Mouse (Mus musculus) mature B cell (primary cell): ENCODE results near the gene Gatad2b.
"Not testable (repeated sequence)": the region's sequence is repeated elsewhere in the genome, so short reads cannot be mapped to it uniquely, and the experiment has no call there.

Experiments used
- in situ Hi-C: fragments of 300-500 bp; cut with MboI; formaldehyde crosslinking; loops from 2 replicates; pipeline ENCODE4 v1.14.3; 2019

Gene Gatad2b

GRCm38 (mm10) chr3:90313367-90313766 is 20.4 kb downstream of the Gatad2b start:
- in situ Hi-C loops, result no loop called here

- in situ Hi-C loops, result no loop called here
Observed at GRCm38 (mm10) chr3:90314241-90314640, 21.3 kb downstream of the Gatad2b start.

DNA sequence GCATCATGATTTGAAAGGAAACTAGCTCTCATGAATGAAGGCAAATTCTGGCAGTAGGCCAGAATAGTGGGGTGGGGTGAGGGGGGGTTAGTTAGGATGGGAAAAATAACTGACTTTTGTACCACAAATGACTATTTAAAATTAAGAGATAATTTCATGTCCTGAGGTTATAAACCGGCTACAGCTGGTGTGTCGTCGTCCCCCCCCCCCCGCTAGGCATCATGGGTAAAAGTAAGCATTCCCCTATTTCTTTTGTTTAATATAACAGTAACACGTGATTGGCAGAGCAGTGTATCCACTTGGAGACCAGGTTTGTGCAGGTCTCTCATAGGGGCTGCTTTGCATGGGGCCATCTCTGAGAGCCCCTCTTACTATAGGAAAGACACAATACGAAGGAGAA is 29.3 kb downstream of the Gatad2b start:
- in situ Hi-C loops, result no loop called here

DNA sequence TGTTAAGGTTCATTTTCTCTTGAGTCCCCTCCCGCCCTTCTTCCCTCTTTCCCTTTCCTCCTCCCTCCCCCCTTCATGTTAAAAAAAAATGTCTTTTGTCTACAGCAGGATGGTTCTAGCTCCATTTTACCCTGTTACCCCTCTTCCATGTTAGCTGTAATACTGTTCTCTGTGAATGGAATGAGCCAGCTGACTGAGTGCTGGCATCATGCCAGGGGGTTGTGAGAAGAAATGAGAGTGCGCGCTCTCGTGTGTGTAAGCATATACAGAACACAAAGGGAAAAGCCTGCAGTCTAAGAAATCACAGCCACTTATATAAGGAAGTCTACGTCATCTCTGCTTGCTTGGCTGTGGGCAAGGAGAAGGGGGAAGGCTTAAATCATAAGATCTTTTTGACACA is 30.1 kb downstream of the Gatad2b start:
- in situ Hi-C loops, result no loop called here

DNA sequence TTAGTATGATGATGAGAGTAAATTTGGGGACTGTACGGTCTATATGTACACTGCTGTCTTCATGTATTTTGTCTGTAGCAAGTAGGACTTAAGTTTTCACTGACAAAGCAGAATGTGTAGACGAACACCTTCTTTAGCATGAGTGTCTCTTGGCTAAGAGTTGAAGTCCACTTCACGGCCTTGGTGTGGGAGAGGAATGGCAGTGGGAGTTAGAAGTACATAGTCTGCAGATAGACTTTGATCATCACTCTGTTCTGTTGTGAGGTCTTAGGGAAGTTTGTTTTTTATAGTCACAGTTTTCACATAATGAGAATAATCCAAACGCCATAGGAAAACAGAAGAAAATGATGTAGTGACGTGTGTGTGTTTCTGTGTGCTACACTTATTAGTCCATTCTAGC is 39.5 kb downstream of the Gatad2b start:
- in situ Hi-C loops, result no loop called here

- in situ Hi-C loops, result no loop called here
Observed at GRCm38 (mm10) chr3:90335517-90335916, 42.5 kb downstream of the Gatad2b start.

GRCm38 (mm10) chr3:90338190-90338589 is 45.2 kb downstream of the Gatad2b start:
- in situ Hi-C loops, result no loop called here

DNA sequence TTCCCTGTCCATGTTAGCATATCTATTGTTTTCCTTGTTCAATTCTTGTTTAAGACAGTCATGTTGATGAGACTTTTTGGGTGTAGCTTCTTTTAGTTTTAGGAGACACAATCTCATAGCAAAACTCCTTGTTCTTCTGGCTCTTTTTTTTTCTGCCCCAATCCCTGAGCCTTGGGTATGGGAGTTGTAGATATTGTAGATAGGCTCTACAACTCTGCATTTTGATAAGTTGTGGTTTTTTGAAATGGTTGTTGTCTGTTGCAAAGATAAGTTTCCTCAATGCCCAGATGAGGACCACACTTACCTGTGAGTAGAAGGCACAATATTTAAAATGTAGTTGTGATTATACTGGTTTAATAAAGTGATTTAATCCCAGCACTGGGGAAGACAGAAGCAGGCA is 47.2 kb downstream of the Gatad2b start:
- in situ Hi-C loops, result no loop called here

GRCm38 (mm10) chr3:90342853-90343252 is 49.9 kb downstream of the Gatad2b start:
- in situ Hi-C loops, result not testable (repeated sequence)

GRCm38 (mm10) chr3:90347847-90348246 is 54.9 kb downstream of the Gatad2b start:
- in situ Hi-C loops, result no loop called here

DNA sequence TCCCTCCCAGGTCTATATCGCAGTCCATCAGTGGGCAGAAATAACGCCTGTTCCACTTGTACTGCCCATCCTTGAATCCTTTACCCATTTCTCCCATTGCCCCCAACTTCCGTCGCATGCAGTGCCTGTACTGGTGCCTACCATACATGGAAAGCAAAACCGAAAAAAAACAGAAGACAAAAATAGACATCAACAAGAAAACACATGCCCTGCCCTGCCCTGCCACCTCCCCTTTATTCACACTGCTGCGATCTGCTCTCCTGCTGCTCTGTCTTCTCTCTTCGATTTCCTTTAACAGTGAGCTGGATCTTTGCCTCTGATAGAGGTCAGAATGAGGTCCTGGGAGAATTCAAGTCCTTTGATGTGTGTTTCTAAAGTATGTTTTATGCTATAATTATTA is 65.0 kb downstream of the Gatad2b start:
- in situ Hi-C loops, result no loop called here

GRCm38 (mm10) chr3:90359230-90359629 is 66.3 kb downstream of the Gatad2b start:
- in situ Hi-C loops, result no loop called here

GRCm38 (mm10) chr3:90361476-90361875 is 68.5 kb downstream of the Gatad2b start:
- in situ Hi-C loops, result no loop called here

GRCm38 (mm10) chr3:90362346-90362745 is 69.4 kb downstream of the Gatad2b start:
- in situ Hi-C loops, result no loop called here

DNA sequence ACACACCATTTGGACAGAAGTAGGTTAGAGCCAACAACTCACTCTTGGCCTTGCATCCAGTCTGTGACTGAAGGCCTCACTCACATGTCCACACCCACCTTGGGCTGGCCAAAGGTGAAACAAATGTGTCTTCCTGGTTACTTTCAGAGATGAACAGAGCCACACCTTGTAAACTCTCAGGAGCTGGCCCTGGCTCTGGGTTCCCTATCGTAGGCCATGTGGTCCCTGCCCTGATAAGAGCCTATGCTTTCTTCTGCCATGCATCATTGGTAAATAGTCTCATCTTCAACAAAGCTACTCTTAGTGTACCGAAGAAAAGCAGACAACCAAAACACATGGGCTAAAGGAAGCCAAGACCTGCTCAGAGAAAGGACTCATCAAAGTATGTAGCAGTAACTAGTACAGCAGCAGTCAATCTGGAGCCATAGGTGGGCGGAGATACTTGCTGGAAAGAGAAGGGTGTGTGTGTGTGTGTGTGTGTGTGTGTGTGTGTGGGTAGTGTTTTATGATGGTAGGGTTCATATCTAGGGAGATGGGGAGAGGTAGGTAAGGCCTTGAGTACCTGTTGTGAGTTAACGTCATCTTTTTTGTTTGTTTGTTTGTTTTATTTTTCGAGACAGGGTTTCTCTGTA is 74.1 kb downstream of the Gatad2b start:
- in situ Hi-C loops, result no loop called here

DNA sequence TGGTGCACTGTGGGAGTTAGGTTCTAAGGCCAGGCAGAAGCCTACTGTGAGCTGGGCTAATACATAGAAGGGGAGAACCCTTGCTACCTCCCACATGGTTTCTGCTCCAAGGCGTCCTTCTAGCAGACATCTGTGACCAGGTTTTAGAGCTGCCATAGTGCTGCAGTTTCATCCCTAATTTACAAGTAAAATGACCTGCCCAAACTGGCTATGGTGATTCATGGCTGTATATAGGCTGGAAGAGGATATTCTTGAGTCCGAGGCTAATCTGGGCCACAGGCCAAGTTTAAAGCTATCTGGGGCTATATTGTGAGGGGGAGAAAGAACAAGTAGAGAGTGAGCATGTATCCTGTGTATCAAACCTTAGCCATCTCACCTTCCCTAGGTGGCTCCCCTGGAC is 76.1 kb downstream of the Gatad2b start:
- in situ Hi-C loops, result no loop called here

GRCm38 (mm10) chr3:90371857-90372256 is 78.9 kb downstream of the Gatad2b start:
- in situ Hi-C loops, result loop anchor here (5.0 kb wide), 1 partner anchor 145 kb away; no protein-coding TSS in a partner anchor

- in situ Hi-C loops, result loop anchor here (5.0 kb wide), 1 partner anchor 146 kb away; no protein-coding TSS in a partner anchor
Observed at GRCm38 (mm10) chr3:90372817-90373216, 79.8 kb downstream of the Gatad2b start.

GRCm38 (mm10) chr3:90373432-90374028 is 80.6 kb downstream of the Gatad2b start:
- in situ Hi-C loops, result loop anchor here (5.0 kb wide), 1 partner anchor 146 kb away; no protein-coding TSS in a partner anchor

DNA sequence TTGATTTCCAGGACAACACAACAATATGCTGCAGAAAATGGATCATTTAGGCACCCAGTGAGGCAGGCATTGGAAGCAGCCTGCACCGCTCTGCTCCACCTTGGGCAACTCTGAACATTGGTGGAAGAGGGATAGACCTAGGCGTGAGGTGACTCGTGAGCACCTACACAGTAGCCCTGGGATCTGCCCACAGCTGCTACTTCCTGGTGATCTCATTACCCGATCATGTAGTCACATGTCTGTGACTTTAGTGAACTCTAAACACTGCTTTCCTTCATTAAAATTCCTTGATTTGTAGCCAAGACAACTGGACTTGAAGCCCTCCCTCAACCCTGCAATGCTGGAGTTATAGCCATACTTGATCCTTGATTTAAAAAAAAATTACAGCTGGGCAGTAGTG is 81.4 kb downstream of the Gatad2b start:
- in situ Hi-C loops, result loop anchor here (5.0 kb wide), 1 partner anchor 147 kb away; no protein-coding TSS in a partner anchor

GRCm38 (mm10) chr3:90375562-90376246 is 82.7 kb downstream of the Gatad2b start:
- in situ Hi-C loops, result no loop called here

DNA sequence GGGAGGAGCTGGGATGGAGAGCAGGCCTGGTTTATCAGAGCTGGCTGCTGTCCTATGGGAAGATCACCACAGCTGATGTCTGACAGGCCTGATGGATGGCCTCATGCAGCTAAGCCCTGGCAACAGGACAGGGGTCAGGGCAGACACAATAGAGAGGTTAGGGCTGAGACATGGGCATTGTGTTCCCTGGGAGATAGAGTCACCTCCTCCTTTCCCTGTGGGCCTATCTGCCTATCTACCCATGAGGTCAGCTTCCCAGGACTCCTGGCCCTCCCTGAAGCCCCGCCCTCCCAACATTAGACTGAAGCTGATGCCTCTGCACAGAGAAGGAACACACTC is 83.2 kb downstream of the Gatad2b start:
- in situ Hi-C loops, result no loop called here

DNA sequence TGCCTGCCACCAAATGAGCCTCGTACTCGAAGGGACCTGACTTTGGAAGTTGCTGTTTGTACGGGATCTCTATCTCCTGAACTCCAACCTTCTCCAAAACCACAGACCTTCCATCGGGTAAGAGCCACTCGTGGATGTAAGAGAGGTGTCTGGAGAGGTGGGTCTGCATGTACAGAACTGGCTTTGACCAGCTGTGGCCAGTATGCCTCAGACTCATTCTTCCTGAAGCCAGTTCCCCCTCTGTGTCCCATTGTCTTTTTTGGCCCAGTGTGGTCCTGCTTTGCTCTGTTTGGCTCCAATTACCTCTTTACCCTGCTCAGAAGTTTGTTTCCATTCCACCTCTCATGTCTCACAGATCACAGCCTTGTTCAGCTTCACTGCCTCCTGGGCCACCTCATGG is 85.5 kb downstream of the Gatad2b start:
- in situ Hi-C loops, result no loop called here
